Mouse (Mus musculus) frontal cortex, postnatal 14 days (tissue): ENCODE data around the gene Tdrkh.

Experiments
- DNase-seq, 2 experiments: peaks; one replicate each; pipeline ENCODE4 v3.0.0; 2022; ENCODE audit warnings: low spot score in 2 of 2

Tdrkh gene

DNA sequence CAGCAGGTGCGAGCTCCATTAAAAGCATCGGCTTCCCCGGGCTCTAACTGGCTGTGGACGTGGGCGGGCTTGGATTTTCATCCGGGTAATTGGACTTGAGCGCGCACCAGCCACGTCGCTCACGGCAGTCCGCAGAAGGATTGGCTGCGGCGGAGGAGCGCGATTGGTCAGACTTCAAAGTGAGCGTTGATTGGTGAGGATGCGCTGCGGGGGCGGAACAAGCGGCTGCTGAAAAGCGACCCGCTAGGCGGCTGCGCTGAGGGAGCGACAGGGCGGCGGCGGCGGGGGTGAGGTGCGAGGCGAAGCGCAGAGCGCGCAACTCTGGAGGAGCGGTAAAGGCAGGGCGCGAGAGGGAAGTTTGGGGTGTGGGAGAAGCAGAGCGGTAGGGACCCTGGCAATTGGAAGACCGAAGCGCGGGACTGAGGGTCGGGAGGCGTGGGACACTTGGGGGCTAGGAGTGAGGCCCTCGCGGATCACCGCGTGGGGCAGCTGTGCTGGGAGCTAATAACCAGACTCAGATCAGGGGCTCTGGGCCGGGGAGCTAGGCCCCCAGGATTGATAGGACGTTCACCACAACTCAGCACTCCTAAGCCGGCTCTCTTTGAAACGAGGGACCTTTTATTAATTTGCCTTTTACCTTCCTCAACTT, at the start of gene Tdrkh:
TSS of gene Tdrkh (plus strand) at position 243 of the 649 bp plus-strand sequence.
- DNase-seq: peak; percentile 98

DNA sequence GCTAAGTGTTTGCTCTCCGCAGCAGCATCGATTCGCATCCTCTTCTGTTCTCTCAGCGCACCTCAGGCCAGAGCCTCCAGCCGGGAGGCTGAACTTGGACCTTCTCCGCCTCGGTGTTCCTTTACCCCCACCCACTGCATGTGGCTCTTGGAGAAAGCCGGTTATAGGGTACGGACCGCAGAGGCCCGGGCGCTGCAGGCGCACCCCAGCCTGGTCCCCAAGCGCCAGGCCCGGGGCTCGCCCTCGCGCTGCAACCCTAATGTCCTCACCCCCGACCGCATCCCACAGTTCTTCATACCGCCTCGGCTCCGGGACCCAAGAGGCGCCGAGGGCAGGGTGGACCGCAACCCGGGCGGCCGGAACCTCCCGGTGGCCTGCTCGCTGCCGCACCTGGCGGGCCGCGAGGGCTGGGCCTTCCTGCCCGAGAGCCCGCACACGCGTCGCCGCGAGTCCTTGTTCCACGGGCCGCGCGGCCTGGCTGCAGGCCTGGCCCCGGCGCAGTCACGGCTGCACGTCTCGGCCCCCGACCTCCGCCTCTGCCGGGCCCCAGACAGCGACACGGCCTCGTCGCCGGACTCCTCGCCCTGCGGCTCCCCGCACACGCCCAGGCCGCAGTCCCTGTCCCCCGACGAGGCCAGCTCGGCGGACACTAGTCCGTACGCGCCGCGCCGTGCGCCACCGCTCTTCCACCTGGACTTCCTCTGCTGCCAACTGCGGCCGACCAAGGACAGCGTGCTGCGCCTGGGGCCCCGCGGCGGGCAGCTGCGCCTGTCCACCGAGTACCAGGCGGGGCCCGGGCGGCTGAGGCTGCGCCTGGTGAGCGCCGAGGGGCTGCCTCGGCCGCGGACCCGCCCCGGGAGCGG, 49.6 kb upstream of the Tdrkh start:
- DNase-seq: no peak

DNA sequence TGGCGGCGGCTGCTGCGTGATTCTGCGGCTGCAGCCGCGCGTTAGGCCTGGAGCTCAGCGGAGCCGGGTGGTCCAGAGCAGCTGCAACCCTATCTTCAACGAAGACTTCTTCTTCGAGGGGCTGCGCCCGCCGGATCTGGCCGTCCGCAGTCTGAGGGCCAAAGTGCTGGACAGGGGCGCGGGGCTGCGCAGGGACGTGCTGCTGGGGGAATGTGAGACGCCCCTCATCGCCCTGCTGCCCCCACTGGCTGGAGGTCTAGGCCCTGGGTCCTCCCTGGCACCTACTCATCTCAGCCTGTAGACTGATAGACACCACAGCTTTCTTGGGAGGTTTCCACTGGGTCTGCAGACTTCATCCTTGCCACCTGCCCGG, 48.9 kb upstream of the Tdrkh start:
- no peak for DNase-seq

DNA sequence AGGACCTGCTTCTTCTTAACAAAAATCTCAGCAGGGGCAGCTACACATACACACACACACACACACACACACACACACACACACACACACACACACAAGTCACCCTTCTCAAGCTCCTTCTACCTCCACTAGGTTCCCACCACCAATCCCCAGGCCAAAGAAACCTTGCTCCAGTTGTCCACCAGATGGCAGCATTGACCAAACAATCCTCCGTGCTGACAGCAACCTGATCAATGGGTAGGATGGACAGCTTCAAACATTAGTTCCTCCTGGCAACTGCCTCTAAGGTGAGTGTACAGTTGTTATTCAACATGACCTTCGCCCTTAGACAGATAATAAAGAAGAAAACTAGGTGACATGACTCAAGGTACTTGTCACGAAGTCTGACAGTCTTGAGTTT, 46.3 kb upstream of the Tdrkh start:
- peak; percentile 61 to 77 for DNase-seq

DNA sequence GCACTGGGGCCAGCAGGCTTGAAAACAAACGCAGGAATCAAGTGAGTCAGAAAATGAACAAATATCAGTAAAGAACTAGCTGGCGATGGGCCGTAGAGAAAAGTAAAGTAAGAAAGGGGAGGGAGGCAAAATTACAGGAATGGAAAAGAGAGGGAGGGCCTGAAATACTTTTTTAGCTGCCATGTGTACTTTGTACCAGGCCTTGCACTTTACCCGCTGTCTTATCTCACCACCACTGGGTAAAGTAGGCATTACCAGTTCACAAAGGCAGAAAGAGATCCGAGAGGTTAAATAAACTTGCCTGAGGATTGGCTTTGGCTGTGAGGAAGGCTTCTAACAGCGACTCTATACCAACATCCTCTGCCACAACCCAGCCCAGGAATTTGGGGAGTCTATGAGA, 45.6 kb upstream of the Tdrkh start:
- no peak for DNase-seq

DNA sequence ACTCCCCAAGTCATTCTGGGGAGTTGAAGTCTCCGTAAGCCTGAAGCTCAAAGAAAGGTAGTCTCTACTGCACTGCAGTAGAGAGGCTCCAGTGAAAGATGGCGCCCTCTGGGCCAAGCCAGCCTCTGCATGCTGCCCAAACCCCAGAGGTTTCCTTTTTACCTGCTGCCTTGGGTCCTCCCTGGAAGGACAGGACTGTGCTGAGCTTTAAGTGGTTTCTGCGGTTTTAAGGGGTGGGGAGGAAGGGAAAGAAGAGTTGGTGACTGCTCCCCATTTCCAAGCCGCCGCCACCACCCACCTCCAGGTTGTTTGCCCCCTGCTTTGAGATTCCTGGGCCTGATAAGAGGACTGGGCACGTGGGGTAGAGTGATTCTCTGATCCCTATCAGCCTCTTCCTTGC, 44.4 kb upstream of the Tdrkh start:
- no peak for DNase-seq

DNA sequence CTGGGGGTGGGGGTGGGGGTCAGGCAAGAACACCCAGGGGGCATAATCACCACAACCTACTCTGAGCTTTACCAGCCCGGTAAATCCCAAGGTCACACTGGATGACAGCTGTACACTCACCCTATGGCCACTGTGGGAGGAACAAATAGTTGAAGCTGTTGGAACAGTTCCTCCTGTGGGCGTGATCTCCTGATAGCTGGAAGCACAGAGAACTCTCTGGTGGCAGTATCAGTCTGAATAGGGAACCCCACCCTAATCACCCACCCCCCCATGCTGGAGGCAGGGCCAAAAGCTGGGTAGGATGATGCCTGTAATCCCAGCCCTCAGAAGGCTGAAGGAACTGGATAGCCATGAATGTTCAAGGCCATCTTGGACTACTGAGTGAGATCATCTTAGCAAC, 43.4 kb upstream of the Tdrkh start:
- no peak for DNase-seq

DNA sequence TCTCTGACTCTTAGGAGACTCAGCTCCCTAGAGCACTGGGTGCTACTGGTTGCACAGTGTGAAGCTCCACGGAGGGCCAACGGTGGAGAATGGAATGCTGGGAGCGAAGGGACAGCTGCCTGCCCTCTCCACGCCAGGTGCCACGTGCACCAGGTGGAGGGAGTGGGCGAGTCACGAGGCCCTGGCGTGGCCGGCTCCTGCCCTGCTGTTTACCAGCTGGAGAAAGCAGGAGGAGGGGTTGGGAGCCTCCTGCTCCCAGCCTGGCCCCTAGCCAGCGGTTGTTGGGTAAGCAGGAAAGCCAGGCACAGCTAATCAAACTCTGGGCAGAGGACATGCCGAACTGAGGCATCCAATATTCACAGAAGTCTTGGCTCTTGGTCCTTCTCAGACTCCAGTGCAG, 41.4 kb upstream of the Tdrkh start:
- DNase-seq: peak in 1 of 2 experiments; percentile 10

DNA sequence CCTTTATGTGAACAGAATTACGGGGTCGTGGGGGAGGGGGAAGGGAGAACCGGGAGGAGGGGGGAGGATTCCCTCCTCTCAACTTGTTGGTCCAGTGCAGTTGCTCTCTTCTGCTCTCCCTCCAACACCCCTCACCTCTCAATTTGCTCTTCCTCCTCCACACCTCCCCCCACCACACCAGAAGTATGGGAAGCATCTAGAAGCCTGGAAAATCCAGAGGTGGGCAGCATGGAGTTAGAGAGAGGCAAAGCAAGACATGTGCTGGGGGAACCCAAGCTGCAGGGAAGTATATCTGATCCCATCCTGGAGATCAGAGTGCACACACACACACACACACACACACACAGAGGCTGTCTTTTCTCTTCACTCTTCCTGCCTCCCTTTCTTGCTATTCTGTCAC, 41.0 kb upstream of the Tdrkh start:
- no peak for DNase-seq

DNA sequence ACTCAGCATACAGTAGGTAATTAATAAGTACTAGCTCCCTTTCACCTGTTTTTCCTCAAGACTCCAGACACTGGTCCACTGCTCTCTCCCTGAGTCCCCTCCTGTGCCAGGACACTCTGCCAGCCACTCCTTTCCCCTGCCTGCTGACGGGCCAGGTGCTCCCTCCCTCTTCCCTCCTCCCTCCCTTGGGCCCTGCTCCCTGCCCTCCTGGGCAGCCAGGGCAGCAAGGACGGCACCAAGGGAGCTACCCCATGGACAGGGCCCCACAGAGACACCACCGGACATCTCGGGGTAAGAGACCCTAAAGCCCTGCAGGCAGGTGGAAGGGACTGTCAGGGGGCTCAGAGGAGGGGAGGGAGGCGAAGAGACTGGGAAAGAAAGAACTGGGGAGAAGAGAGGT, 40.4 kb upstream of the Tdrkh start, which contains the start of gene Rorc:
TSS of gene Rorc (plus strand) at position 154 of the 400 bp plus-strand sequence.
- no peak for DNase-seq

DNA sequence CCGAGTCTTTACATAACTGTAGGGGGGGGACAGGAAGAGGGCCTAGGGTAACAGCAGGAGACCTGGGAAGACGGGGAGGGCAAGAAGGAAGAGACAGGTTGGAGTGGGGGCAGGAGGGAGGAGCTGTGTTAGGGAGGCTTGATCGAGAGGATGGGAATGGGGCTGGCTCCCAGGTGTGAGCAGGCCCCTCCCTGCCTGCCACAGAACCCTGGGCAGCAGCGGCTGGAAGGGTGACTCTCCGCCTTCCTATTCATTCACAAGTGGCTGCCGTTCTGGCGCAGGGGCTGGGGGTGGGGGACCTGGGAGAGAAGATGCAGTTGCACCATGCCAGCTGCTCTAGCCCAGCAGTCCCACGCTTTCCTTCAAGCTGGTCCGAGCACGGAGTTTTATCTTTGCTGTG, 40.0 kb upstream of the Tdrkh start:
- no peak for DNase-seq

DNA sequence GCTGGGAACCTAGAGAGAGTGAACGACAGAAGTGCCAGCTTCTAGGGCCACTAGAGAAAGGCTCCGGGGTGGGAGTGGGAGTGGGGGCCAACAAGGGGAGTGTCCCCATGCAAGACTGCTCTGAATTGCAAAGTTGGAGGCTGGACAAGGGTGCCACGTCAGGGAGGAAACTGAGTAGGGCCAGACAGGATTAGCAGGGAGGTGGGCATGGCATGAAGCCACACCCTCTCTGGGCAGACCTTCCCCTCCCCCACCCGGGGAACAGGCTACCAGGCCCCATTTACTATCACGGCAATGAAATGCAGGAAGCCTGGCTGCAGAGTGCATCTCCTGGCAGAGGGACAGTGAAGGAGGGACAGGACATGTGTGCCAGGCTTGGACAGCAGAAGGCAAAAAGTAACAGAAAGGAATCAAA, 39.5 kb upstream of the Tdrkh start:
- DNase-seq: no peak

DNA sequence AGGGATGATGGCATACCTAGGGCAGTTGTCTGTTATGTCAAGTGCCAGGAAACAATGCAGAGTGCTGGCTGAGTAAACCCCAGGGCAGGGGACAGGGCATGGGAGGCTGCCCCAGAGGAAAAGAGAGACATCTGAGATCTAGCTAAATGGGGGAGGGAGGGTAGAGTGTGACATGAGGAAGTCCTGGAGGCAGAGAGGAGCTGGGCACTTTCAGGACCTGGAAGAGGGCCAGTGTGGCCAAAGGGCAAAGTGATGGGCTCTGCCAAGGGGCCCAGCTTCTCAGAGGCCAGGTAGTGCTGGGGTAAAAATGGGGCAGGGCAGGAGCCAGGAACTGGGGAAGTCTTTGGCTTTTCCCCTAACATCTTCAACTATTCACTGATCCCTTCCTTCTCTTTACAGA, 38.4 kb upstream of the Tdrkh start:
- no peak for DNase-seq

DNA sequence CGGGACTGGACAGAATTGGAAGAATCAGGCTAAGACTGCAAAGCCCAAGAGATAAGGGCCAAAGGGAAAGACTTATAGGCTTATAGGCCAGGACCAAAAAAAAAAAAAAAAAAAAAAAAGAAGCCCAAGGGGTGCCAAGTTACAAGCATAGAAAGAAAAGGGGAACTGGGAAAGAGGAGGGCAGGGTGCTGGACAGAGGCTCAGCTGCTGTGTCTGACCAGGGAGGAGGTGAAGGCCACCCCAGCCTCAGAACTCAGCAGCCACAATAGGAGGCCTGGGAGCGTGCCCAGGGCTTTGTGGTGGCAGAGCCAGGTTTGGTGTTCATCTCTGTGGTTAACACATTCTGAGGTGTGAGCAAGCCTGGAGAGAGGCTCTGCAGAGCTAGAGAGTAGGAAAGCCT, 37.9 kb upstream of the Tdrkh start:
- no peak for DNase-seq

DNA sequence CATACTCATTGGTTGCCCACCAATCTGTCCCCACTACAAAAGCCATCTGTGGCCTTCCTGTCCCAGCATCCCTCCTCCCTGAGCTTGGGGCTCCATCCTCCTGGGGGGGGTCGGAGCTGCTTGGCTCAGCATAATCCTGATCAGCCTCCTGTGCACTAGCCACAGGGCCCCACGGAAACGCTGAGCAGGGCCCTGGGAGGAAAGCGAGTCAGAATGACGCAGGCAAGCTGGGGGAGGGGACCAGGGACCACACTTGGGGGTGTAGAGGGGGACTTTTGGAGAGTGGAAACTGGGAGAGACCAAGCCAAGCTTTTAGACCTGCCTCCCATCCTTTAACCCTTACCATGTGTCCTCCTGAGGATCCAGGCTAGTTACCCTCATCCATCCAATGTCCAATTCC, 37.2 kb upstream of the Tdrkh start:
- no peak for DNase-seq

DNA sequence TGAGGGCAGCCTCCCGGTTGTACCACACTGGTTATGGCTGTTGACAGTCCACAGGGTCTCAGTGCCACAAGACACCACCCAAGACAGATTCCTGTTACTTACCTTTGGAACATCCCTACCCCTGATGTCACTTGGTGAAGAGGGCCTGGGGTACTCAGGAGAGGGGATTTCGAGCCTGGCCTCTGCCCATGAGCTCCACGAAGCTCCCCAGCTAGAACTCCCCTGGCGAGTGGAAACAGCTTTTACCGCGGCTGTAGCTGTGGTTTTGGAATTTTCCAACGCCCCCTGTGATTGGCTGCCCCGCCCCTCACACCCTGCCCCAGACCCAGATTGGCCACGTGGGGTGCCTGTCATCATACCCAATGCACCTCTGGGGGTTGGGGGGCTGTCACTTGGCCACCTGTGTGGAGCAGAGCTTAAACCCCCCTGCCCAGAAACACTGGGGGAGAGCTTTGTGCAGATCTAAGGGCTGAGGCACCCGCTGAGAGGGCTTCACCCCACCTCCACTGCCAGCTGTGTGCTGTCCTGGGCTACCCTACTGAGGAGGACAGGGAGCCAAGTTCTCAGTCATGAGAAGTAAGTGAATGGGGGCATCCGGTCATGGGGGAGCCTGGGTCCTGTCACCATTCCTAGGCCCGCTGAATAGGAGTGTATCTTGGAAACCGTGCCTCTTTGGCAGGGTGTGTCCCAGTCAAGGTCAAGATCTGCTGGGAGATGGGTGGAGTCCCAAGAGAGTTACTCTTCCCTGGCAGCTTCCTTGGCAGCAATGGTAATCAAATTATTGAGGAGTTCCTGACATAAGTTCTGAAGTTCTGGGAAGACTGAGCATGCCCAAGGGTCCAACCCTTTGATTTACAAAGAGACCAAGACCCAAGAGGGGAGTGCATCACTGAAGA, 35.8 kb upstream of the Tdrkh start:
- DNase-seq: no peak

DNA sequence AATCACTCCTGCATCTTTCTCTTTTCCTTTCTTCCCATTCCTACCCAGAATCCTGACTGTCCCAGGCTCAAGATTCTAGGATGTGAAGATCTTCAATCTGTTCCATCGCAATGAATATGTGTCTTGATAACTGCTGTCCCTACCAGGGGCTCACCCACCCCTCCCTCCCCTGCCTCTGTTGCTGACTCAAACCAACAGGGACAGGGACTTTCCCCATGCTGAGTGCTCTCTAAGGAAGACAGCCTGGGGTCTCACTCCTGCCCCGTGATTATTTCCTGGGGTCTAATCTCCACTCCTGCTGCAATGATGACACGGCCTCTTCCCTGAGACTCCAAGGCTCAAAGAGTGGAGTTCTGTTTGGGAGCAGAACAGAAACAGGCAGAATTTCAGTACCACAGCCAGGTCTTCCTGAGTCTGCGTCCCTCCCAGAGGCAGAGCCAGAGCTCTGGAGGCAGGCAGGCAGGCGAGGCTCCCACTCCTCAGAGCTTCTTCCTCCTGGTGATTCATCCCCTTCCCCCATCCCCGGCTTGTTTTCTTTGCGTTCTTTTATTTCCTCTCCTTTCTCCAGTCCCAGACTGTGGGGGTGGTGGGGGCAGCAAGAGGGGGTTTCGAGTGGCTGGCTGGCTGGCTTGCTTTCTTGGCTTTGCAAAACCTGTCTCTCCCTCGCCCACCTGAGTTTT, 33.1 kb upstream of the Tdrkh start:
- DNase-seq: no peak

DNA sequence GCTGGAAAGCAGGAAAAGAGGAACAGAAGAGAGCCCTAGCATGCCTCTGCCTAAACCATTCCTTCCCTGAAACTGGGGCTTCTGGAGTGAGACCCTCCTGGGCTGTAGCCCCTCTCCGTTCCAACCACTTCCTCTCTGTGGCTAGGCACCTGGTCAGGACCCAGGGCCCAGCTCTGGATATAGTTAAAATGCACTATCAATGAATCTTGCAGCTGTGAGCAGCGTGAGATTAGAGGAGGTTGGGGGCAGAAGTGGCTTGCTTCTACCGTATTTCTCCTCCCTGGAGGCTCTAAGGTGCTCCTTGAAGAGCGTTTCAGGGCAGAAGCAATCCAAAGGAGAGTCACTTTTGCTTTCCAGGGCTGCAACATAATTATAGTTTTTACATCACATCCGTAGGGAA, 30.8 kb upstream of the Tdrkh start:
- DNase-seq: no peak

DNA sequence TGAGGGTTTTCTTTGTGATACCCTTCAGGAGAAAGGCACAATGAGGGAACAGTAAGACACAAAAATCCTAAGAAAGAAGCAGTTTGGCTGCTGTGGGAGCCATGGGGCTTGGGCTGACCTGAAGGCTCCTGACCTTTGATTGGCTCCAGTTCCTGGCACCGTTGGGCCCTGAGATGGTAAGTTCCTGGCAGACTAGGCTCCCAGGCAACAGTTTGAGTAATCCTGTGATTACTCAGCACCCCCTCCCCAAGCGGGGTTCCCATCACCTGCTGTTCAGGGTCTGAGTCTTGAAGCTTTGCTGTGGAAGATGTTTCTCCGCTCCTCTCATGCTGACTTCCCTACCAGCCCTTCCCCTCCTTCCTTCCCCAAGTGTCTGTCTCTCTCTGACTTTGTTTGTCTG, 29.6 kb upstream of the Tdrkh start:
- DNase-seq: no peak

DNA sequence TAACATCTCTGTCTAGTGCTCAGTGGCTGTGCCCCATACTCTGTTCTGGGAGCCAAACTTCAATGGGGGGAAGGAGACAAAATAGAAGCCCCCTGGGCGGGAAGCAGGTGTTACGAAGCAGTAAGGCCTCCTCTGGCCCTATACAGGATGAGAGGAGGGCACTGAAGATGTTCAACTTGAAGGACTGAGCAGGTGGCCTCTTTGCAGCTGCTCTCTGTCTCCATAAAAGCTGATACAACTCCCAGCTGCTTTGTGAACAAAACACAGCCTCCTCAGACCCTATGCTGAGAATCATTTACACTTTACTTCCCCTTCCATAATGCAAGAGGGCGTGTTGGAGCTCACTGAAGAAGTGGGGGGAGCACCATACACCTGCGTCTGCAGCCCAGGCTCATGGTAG, 26.4 kb upstream of the Tdrkh start:
- no peak for DNase-seq

DNA sequence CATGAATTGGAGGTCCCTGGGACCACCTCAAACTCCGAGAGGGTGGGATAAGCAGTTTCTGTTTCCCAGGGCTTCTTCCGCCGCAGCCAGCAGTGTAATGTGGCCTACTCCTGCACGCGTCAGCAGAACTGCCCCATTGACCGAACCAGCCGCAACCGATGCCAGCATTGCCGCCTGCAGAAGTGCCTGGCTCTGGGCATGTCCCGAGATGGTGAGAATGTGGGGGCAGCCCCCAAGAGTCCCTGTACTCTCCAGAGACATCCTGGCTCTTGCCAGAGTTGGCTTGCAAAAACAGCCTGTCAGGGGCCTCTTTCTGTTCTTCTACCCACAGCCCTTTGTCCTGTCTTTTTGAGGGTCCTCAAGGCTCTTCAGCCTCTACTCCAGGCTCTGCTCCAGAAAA, 25.7 kb upstream of the Tdrkh start:
- no peak for DNase-seq

DNA sequence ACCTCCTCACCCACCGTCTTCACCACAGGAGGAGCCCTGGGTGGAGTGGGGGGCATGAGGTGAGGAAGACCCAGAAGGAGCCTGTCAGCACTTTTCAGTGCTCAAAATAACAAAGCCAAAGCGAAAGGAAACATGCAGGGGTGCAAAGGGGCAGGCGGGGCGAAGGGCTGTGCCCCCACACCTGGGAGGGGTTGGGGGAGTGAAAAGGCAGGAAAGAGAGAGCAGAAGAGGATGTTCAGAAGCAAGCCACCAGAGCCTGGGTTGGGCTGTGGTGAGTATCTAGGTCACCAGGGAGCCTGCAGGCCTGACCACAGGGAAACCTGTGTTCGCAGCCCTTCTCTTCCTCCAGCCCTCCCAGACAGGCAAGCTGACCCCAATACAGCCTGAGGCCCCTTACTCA, 25.0 kb upstream of the Tdrkh start:
- DNase-seq: no peak
